Mouse (Mus musculus) adrenal gland, postnatal 14 days (tissue): ENCODE measurements around the gene 1190005I06Rik. TPM values are rescaled to one million over a fixed set of nuclear protein-coding genes. Genes with fewer than 3 reads are reported as not detected.
A peak's percentile ranks its signal among the peaks of the same experiment; 100 is the strongest.

Experiments used
- DNase-seq: peaks from one replicate; pipeline ENCODE4 v3.0.0; 2021; ENCODE audit warnings: mixed read lengths
- total RNA-seq: library from RNA; stranded (reverse); gene quantifications from 2 replicates; pipeline ENCODE4 v1.2.3, GENCODE M21; 2021

1190005I06Rik gene
- total RNA-seq, 1 experiment from 2014 or later = 27.8 TPM

DNA sequence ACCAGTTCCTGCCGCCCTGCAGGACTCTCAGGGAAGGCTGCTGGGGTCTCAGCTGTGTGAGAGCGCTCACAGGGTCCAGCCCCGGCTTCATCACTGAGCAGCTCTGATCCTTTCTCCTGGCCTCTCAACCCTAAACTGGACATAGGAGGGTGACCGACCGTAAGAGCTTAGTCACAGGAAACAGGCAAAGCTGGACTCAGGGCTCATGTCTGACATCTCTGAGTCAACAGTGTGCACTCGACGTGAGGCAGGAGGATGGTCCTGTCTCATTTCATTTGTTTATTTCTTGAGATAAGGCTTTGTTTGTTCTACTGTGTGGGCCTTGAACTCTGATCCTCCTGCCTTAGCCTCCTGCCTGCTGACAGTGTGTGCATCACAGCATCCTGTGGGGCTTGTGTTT is 27.0 kb downstream of the 1190005I06Rik start:
- no peak for DNase-seq

GRCm38 (mm10) chr8:120619235-120620180 is 27.9 kb downstream of the 1190005I06Rik start:
- peak; percentile 52 for DNase-seq

- peak; percentile 83 for DNase-seq
These were observed 29.3 kb downstream of the 1190005I06Rik start for GRCm38 (mm10) chr8:120618110-120618509.

DNA sequence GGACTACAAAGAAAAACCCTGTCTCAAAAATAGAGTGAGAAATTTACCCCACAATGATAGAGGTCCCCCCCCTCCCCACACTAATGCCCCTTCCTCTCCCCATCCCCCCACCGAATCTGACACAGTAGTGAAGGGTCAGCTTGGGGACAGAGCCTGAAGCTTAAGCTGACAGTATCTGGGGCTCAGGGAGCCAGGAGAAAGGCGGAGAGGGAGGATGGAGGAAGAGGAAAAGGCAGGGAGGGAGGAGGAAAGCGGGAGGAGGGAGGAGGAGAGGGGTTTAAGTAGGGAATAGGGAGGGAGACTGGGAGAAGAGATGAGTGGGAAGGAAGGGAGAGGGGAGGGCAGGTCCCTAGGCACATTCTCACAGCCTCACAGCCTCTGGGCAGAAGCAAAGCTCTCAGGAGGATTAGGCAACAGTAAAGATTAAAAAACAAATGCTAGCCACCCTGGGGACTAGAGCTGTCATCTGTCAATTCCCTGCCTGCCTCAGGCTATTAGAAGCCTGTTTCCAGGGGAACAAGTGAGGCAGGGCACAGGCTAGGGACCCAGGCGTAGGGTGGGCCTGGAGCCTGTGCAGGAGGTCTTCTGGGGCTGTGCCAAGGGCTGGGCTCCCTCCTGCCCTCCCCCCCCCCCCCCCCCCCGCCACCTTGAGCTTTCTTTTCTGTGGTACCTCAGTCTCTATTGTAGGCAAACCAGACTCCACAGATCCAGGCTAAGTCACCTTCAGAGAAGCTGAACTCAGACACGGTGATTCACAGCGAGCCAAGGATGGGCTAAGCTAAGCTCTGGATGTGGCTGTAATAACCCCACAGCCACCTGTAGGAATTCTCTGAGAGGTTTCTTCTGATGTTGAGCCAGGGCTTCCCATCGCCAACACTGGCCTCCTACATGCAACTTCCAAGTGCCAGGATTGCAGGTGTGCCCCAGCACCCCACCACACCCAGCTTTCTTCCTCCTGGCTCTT is 30.5 kb downstream of the 1190005I06Rik start:
- DNase-seq = no peak

- no peak for DNase-seq
These were observed 32.9 kb downstream of the 1190005I06Rik start for GRCm38 (mm10) chr8:120614491-120614890.

GRCm38 (mm10) chr8:120610824-120611223 is 36.6 kb downstream of the 1190005I06Rik start:
- DNase-seq = no peak

GRCm38 (mm10) chr8:120607885-120608284 is 39.5 kb downstream of the 1190005I06Rik start:
- DNase-seq = peak; percentile 82

DNA sequence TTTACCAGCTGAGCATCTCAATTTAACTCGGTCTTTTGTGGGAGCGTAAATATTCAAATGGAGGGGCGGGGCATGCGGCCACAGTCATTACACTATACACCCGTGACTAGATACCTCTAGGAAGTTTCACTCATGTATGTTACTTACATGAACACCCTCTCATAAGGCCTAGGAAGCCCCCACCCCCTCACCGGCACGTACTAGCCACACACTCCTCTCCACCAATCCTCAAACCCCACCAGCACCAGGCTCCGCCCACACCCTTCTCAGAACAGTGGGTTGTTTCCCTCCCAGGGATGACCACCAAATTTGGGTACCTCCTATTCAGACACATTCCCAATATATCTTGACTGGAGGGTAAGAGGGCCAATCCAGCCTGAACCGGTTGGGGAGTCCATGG is 40.0 kb downstream of the 1190005I06Rik start:
- DNase-seq = no peak

- DNase-seq = no peak
These were observed 44.8 kb downstream of the 1190005I06Rik start for GRCm38 (mm10) chr8:120602672-120603071.

DNA sequence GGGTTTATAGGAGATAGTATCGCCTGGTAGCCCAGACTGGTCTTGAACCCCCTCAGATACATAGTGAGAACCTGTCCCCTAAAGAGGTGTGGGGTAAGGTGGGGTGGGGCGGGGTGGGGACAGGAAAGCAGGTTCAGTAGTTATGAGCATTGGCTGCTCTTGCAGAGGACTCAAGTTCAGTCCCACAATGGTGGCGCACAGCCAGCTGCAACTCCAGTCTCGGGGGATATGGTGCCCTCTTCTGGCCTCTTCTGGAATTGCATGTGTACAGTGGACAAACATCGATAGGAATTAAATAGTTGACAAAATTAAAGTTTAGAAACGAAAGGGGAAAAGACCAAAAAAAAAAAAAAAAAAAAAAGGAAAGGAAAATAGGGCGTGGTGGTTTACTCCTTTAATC is 47.9 kb downstream of the 1190005I06Rik start:
- peak; percentile 90 for DNase-seq

DNA sequence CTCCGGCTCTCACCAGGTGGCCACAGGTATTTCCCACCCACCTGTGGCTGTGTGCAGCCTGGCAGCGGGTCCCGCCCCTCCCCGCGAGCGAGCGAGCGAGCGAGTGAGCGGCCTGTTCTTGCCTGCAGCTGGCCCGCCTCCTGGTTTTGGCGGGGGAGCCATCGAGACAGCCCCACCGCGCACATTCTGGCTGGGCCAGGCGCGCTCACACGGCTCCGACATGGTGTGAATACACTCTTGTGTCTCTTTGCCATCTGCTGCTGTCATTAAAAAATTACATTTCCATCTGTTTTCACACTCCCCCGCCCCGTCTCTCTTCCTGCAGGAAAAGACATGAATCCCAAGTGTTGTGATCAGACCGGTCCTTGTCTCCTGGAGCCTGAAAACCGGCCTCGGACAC is 48.9 kb downstream of the 1190005I06Rik start:
- no peak for DNase-seq

GRCm38 (mm10) chr8:120595963-120596362 is 51.5 kb downstream of the 1190005I06Rik start:
- DNase-seq = peak; percentile 69

- no peak for DNase-seq
These were observed 52.9 kb downstream of the 1190005I06Rik start for GRCm38 (mm10) chr8:120594571-120594970.

DNA sequence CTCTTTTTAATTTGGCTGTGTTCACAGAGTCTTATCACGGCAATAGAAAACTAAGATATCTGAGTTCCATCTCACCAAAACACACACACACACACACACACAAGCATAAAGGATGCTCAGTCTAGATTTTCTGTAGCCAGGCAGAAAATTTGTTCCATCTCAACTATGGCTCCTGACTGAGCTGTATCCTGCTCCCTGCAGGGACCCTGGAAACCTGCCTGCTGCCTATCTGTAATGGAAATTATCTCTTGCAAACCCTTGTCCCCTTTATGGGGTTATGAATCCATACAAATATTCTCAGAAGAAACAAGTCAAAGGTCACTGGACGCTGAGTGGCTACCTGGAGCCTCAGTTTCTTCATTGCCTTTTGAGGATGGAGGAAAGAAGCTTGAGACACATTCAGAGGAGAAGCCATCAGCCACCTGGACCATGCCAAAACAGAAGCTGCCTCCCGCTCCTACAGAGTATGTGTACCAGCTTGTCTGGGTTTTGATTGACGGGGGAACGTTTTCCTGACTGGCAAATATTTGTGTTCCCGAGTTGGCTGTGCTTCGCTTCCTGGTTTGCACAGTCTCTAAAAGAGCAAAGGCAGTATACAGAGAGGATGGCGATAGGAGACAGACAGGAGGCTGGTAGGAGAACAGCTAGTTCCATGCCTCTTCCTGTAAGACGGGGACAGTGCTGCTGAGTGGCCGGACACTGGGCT is 55.7 kb downstream of the 1190005I06Rik start:
- DNase-seq = no peak

- DNase-seq = peak; percentile 57
These were observed 57.5 kb downstream of the 1190005I06Rik start for GRCm38 (mm10) chr8:120589921-120590320.

DNA sequence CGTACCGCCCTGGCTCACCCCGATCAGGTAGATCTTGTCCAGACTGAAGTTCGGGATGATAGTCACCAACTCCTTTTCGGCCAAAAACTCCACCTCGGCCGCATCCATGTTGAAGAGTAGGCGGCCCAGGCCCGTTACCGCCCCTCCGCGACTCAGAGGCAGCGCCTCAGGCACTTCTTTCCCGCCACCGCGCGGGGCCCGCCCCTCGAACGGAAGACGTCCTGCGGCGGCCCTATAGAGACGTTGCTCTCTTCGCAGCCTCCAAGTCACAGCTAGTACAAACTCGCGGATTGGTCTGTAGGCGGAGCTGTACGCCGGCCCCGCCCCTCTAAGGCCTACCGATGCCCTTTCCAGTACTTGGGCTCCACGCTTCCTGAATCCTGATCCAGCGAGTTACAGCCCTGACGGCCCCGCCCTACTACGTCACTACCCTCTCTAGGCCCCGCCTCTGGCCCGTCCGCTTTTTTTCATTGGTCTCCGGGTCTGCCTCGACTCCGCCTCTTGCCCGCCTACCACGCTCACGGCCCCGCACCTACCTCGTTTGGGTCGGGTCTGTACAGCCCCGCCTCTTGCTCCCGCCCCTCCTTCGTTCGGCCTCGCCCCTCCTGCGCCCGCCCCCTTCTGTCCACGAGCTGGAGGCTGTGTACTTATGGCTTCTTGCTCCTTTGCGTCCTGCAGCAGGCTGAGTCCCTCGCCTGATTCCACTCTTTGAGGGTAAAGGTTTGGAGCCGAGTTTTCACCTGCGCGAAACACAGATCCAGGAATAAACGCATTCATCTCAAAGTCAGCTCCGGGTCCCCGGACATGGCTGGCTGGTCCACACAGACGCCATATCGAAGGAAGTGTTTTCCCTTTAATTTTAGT is 58.3 kb downstream of the 1190005I06Rik start, which contains the start of gene Gins2:
Gins2 (minus strand) TSS at position 397 of the 864 bp plus-strand sequence.
- peak; percentile 99 for DNase-seq

GRCm38 (mm10) chr8:120585521-120585920 is 61.9 kb downstream of the 1190005I06Rik start:
- DNase-seq = no peak

DNA sequence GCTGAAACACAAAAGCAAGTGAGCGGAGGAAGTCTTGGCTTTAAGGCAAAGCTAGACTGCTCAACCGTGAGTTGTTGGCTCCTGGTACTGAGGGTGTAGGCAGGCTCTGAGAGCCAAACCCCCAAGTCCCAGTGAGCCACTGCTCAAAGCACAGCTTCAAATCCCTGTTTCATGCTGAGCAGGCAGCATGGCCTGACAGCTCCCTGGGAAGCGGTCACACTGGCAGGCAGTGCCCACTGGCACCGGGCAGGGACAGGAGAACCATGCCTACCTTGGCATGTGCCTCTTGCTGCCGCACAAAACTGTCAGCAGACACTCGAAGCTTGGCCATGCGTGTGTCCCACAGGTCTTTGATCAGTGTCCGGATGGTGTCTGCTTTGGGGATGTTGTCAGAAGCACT is 65.6 kb downstream of the 1190005I06Rik start:
- peak; percentile 45 for DNase-seq

- no peak for DNase-seq
These were observed 66.1 kb downstream of the 1190005I06Rik start for GRCm38 (mm10) chr8:120581329-120581728.

- no peak for DNase-seq
These were observed 67.0 kb downstream of the 1190005I06Rik start for GRCm38 (mm10) chr8:120580336-120581000.
